Mouse (Mus musculus): ENCODE measurements around the gene P2ry4. TPM values are rescaled to one million over a fixed set of nuclear protein-coding genes. Genes with fewer than 3 reads are reported as not detected.

P2ry4 gene
- polyA plus RNA-seq (2014; fragmentation: Illumina TruSeq; extraction: RNeasy Lipid Tissue Mini Kit (QIAGEN cat#74804); ENCODE audit: insufficient read depth, low read depth, low replicate concordance): not detected

GRCm38 (mm10) chrX:100594791-100595190 lies at the start of gene P2ry4:
P2ry4 (minus strand) TSS chrX:100594869.

GRCm38 (mm10) chrX:100625802-100626793 lies 31.4 kb upstream of the P2ry4 start, which contains the start of gene Pdzd11:
Pdzd11 (minus strand) TSS chrX:100626568.

GRCm38 (mm10) chrX:100625546-100625801 lies 30.8 kb upstream of the P2ry4 start, which contains the start of gene Kif4:
Kif4 (plus strand) TSS chrX:100625737.

GRCm38 (mm10) chrX:100605314-100605713 lies 10.6 kb upstream of the P2ry4 start, which contains the start of gene Arr3:
Arr3 (plus strand) TSS chrX:100605497.

GRCm38 (mm10) chrX:100571951-100572350 lies 22.7 kb downstream of the P2ry4 start, which contains the start of gene Awat1:
Awat1 (plus strand) TSS chrX:100572251.

Other genes with a start within 250 kb of the P2ry4 start
- not detected for gene Otud6a, start 165.9 kb downstream of the P2ry4 start, polyA plus RNA-seq (2014; fragmentation: Illumina TruSeq; extraction: RNeasy Lipid Tissue Mini Kit (QIAGEN cat#74804); ENCODE audit: insufficient read depth, low read depth, low replicate concordance)
- gene Awat2, start 152.2 kb downstream of the P2ry4 start, polyA plus RNA-seq (2014; fragmentation: Illumina TruSeq; extraction: RNeasy Lipid Tissue Mini Kit (QIAGEN cat#74804); ENCODE audit: insufficient read depth, low read depth, low replicate concordance): 0.63 TPM
- gene Igbp1, start 100.6 kb downstream of the P2ry4 start, polyA plus RNA-seq (2014; fragmentation: Illumina TruSeq; extraction: RNeasy Lipid Tissue Mini Kit (QIAGEN cat#74804); ENCODE audit: insufficient read depth, low read depth, low replicate concordance): 55.8 TPM
- gene Dgat2l6, start 70.0 kb downstream of the P2ry4 start, polyA plus RNA-seq (2014; fragmentation: Illumina TruSeq; extraction: RNeasy Lipid Tissue Mini Kit (QIAGEN cat#74804); ENCODE audit: insufficient read depth, low read depth, low replicate concordance): not detected
- not detected for gene Awat1, start 22.6 kb downstream of the P2ry4 start, polyA plus RNA-seq (2014; fragmentation: Illumina TruSeq; extraction: RNeasy Lipid Tissue Mini Kit (QIAGEN cat#74804); ENCODE audit: insufficient read depth, low read depth, low replicate concordance)
- gene Arr3, start 10.6 kb upstream of the P2ry4 start, polyA plus RNA-seq (2014; fragmentation: Illumina TruSeq; extraction: RNeasy Lipid Tissue Mini Kit (QIAGEN cat#74804); ENCODE audit: insufficient read depth, low read depth, low replicate concordance): not detected
- 0.71 TPM for gene Kif4, start 30.9 kb upstream of the P2ry4 start, polyA plus RNA-seq (2014; fragmentation: Illumina TruSeq; extraction: RNeasy Lipid Tissue Mini Kit (QIAGEN cat#74804); ENCODE audit: insufficient read depth, low read depth, low replicate concordance)
- 40.1 TPM for gene Pdzd11, start 31.7 kb upstream of the P2ry4 start, polyA plus RNA-seq (2014; fragmentation: Illumina TruSeq; extraction: RNeasy Lipid Tissue Mini Kit (QIAGEN cat#74804); ENCODE audit: insufficient read depth, low read depth, low replicate concordance)
- 15.3 TPM for gene Gdpd2, start 135.0 kb upstream of the P2ry4 start, polyA plus RNA-seq (2014; fragmentation: Illumina TruSeq; extraction: RNeasy Lipid Tissue Mini Kit (QIAGEN cat#74804); ENCODE audit: insufficient read depth, low read depth, low replicate concordance)
- gene Dlg3, start 172.9 kb upstream of the P2ry4 start, polyA plus RNA-seq (2014; fragmentation: Illumina TruSeq; extraction: RNeasy Lipid Tissue Mini Kit (QIAGEN cat#74804); ENCODE audit: insufficient read depth, low read depth, low replicate concordance): 12.5 TPM

All from lung, adult 10 weeks (tissue).